Mouse (Mus musculus) thymus, adult 2 months (tissue): ENCODE measurements around the gene Syngr4.

ENCODE experiments used
- CTCF ChIP-seq: fragments of 200-500 bp; IDR thresholded peaks from 2 replicates; pipeline ENCODE4 v1.5.1; 2012; ENCODE audit warnings: mild to moderate bottlenecking, control low read depth, low read length, moderate library complexity, borderline replicate concordance; ENCODE audit not compliant: control insufficient read depth, poor library complexity, insufficient read depth; ENCODE audit errors: extremely low read depth
- POLR2A ChIP-seq: fragments of 200-500 bp; IDR thresholded peaks from 2 replicates; pipeline ENCODE4 v1.6.1; 2012; ENCODE audit warnings: mild to moderate bottlenecking, low read length, control low read depth, moderate library complexity; ENCODE audit not compliant: control insufficient read depth, poor library complexity, insufficient read depth; ENCODE audit errors: extremely low read depth

DNA sequence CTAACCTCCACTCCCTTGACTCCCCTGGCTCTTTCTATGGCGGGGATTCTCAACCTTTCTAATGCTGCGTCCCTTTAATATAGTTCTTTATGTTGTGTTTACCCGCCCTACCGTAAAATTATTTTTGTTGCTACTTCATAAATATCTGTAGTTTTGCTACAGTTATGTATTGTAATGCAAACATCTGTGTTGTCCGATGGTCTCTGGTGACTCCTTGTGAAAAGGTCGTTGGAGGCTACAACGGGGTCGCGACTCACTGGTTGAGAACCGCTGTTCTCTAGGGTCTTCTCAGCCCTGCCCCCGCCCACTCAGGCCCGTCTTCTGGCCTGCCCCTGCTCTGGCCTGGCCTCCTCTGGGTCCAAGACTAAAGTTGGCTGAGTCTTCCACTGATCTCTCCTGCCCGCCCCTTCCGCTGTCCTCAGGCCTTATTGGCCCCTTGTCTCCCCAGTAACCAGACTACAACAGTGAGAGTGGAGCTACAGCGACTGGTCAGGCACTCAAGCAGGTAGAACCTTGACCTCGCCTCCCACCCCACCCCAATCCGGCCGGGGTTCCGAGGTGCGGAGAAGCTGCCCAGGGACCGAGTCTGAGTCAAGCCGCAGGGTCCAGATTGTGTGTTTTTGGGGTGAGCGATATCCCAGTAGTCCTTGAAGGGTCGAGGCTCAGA lies 27.4 kb upstream of the Syngr4 start, which contains the start of gene Ccdc114:
- no peak for TF ChIP-seq POLR2A
- TF ChIP-seq CTCF: no peak
